Mouse (Mus musculus): ENCODE results near the gene Cfap300.

GRCm38 (mm10) chr9:8018609-8019008 is 24.0 kb downstream of the Cfap300 start:
- TF ChIP-seq CTCF (IDR thresholded peaks at IDR 0.05; ENCODE audit: low read depth, low read length): no peak
- TF ChIP-seq GATA1 (IDR thresholded peaks at IDR 0.05; ENCODE audit: borderline replicate concordance, low read length): no peak
- TF ChIP-seq POLR2AphosphoS5 (IDR thresholded peaks at IDR 0.05; ENCODE audit: insufficient replicate concordance, low read depth, low read length): no peak
- TF ChIP-seq GATA2 (IDR thresholded peaks at IDR 0.05; ENCODE audit: borderline replicate concordance, low read depth, low read length): no peak
- TF ChIP-seq TAL1 (conservative IDR thresholded peaks at IDR 0.05; ENCODE audit: low read depth, low read length): no peak
